Mouse (Mus musculus): ENCODE data around the gene Tbx18. TPM values are rescaled to one million over a fixed set of nuclear protein-coding genes. Genes with fewer than 3 reads are reported as not detected.

Tbx18 gene
- 12.2 and 13.5 TPM in 2 replicates for polyA plus RNA-seq (2016; fragmentation: Nextera tagmentation; extraction: Ambion mirVana)

GRCm38 (mm10) chr9:87730961-87731535, at the start of gene Tbx18:
Gene Tbx18, minus strand, starts transcription at chr9:87731260.
- H3K27me3 ChIP-seq (ENCODE audit: insufficient read depth, poor library complexity, severe bottlenecking) = peaks cover 80% of the 10 kb centered on the region
- under 1% methylated on average over 27 of the region's 27 CpGs for WGBS

GRCm38 (mm10) chr9:87773951-87774350, 42.9 kb upstream of the Tbx18 start:
- H3K4me3 ChIP-seq = no peak overlapping the region
- no peaks in the 10 kb centered on the region for H3K4me1 ChIP-seq
- WGBS = 83% methylated on average over 2 of the region's 2 CpGs
- no peaks in the 10 kb centered on the region for H3K27me3 ChIP-seq (ENCODE audit: insufficient read depth, poor library complexity, severe bottlenecking)
- H3K27ac ChIP-seq = no peak overlapping the region
- DNase-seq (ENCODE audit: low spot score) = no peak
- no peaks in the 10 kb centered on the region for H3K36me3 ChIP-seq
- H3K9me3 ChIP-seq = no peaks in the 10 kb centered on the region

More at GRCm38 (mm10) chr9:87730961-87731535, at the start of gene Tbx18:
- H3K9me3 ChIP-seq = no peaks in the 10 kb centered on the region
- H3K36me3 ChIP-seq = no peaks in the 10 kb centered on the region
- H3K4me3 ChIP-seq = peak within 1 kb of the TSS; percentile 77
- peak; percentile 95 for DNase-seq (ENCODE audit: low spot score)
- peaks cover 24% of the 10 kb centered on the region; the same call in 1 of the 2 replicates for H3K4me1 ChIP-seq
- peak within 1 kb of the TSS; percentile 91 for H3K27ac ChIP-seq

GRCm38 (mm10) chr9:87755621-87756020, 24.6 kb upstream of the Tbx18 start:
- H3K4me1 ChIP-seq = no peaks in the 10 kb centered on the region
- no peaks in the 10 kb centered on the region for H3K27me3 ChIP-seq (ENCODE audit: insufficient read depth, poor library complexity, severe bottlenecking)
- no peaks in the 10 kb centered on the region for H3K9me3 ChIP-seq
- H3K4me3 ChIP-seq = no peak overlapping the region
- no peak for DNase-seq (ENCODE audit: low spot score)
- no peaks in the 10 kb centered on the region for H3K36me3 ChIP-seq
- WGBS = 77% methylated on average over 4 of the region's 4 CpGs
- H3K27ac ChIP-seq = no peak overlapping the region

- Histone ChIP-seq H3K4me1 (peaks cover 20% of the 10 kb centered on the region), H3K27ac (no peak overlapping the region), H3K36me3 (no peaks in the 10 kb centered on the region), H3K4me3 (no peak overlapping the region), H3K9me3 (no peaks in the 10 kb centered on the region), H3K27me3 (ENCODE audit: insufficient read depth, poor library complexity, severe bottlenecking) (peaks cover 74% of the 10 kb centered on the region)
- WGBS = 71% methylated on average over 8 of the region's 8 CpGs
- DNase-seq (ENCODE audit: low spot score) = no peak
Measured at GRCm38 (mm10) chr9:87741599-87741998, 10.5 kb upstream of the Tbx18 start.

GRCm38 (mm10) chr9:87740667-87741066, 9.6 kb upstream of the Tbx18 start:
- peak overlapping the region; percentile 59 for H3K4me3 ChIP-seq
- no peaks in the 10 kb centered on the region for H3K9me3 ChIP-seq
- peak; percentile 86 for DNase-seq (ENCODE audit: low spot score)
- peaks cover 84% of the 10 kb centered on the region for H3K27me3 ChIP-seq (ENCODE audit: insufficient read depth, poor library complexity, severe bottlenecking)
- H3K4me1 ChIP-seq = peaks cover 20% of the 10 kb centered on the region
- no peak overlapping the region for H3K27ac ChIP-seq
- 1% methylated on average over 11 of the region's 11 CpGs for WGBS
- H3K36me3 ChIP-seq = no peaks in the 10 kb centered on the region

GRCm38 (mm10) chr9:87740241-87740645, 9.2 kb upstream of the Tbx18 start:
- peaks cover 20% of the 10 kb centered on the region for H3K4me1 ChIP-seq
- H3K36me3 ChIP-seq = no peaks in the 10 kb centered on the region
- DNase-seq (ENCODE audit: low spot score) = no peak
- H3K9me3 ChIP-seq = no peaks in the 10 kb centered on the region
- 2% methylated on average over 20 of the region's 20 CpGs for WGBS
- peaks cover 88% of the 10 kb centered on the region for H3K27me3 ChIP-seq (ENCODE audit: insufficient read depth, poor library complexity, severe bottlenecking)
- peak overlapping the region; percentile 47; the same call in 1 of the 2 replicates for H3K27ac ChIP-seq
- peak overlapping the region; percentile 59 for H3K4me3 ChIP-seq

- DNase-seq (ENCODE audit: low spot score) = no peak
- whole genome bisulfite sequencing = under 1% methylated on average over 41 of the region's 41 CpGs
- Histone ChIP-seq H3K27me3 (ENCODE audit: insufficient read depth, poor library complexity, severe bottlenecking) (peaks cover 91% of the 10 kb centered on the region), H3K4me1 (peaks cover 20% of the 10 kb centered on the region), H3K9me3 (no peaks in the 10 kb centered on the region), H3K4me3 (peak overlapping the region; percentile 59), H3K27ac (peak overlapping the region; percentile 47), H3K36me3 (no peaks in the 10 kb centered on the region)
Measured at GRCm38 (mm10) chr9:87739543-87740161, 8.6 kb upstream of the Tbx18 start.

GRCm38 (mm10) chr9:87738766-87739542, 7.9 kb upstream of the Tbx18 start:
- no peaks in the 10 kb centered on the region for H3K9me3 ChIP-seq
- peaks cover 97% of the 10 kb centered on the region for H3K27me3 ChIP-seq (ENCODE audit: insufficient read depth, poor library complexity, severe bottlenecking)
- H3K4me3 ChIP-seq = peak overlapping the region; percentile 59
- H3K4me1 ChIP-seq = peaks cover 20% of the 10 kb centered on the region
- under 1% methylated on average over 39 of the region's 39 CpGs for WGBS
- no peak for DNase-seq (ENCODE audit: low spot score)
- H3K36me3 ChIP-seq = no peaks in the 10 kb centered on the region
- H3K27ac ChIP-seq = peak overlapping the region; percentile 47; the same call in 1 of the 2 replicates

- Histone ChIP-seq H3K4me3 (peak overlapping the region; percentile 59; the same call in 1 of the 2 replicates), H3K4me1 (peaks cover 21% of the 10 kb centered on the region), H3K9me3 (no peaks in the 10 kb centered on the region), H3K27me3 (ENCODE audit: insufficient read depth, poor library complexity, severe bottlenecking) (peaks cover 97% of the 10 kb centered on the region), H3K36me3 (no peaks in the 10 kb centered on the region), H3K27ac (no peak overlapping the region)
- DNase-seq (ENCODE audit: low spot score) = no peak
- 1% methylated on average over 13 of the region's 13 CpGs for WGBS
Measured at GRCm38 (mm10) chr9:87738123-87738522, 7.1 kb upstream of the Tbx18 start.

- H3K27ac ChIP-seq = no peak overlapping the region
- no peaks in the 10 kb centered on the region for H3K9me3 ChIP-seq
- peaks cover 97% of the 10 kb centered on the region for H3K27me3 ChIP-seq (ENCODE audit: insufficient read depth, poor library complexity, severe bottlenecking)
- H3K36me3 ChIP-seq = no peaks in the 10 kb centered on the region
- no peak overlapping the region for H3K4me3 ChIP-seq
- WGBS = 8% methylated on average over 4 of the region's 4 CpGs
- peaks cover 29% of the 10 kb centered on the region for H3K4me1 ChIP-seq
- no peak for DNase-seq (ENCODE audit: low spot score)
Measured at GRCm38 (mm10) chr9:87737271-87737670, 6.2 kb upstream of the Tbx18 start.

- H3K27ac ChIP-seq = no peak overlapping the region
- peaks cover 90% of the 10 kb centered on the region for H3K27me3 ChIP-seq (ENCODE audit: insufficient read depth, poor library complexity, severe bottlenecking)
- 4% methylated on average over 9 of the region's 9 CpGs for WGBS
- no peaks in the 10 kb centered on the region for H3K36me3 ChIP-seq
- H3K4me3 ChIP-seq = no peak overlapping the region
- DNase-seq (ENCODE audit: low spot score) = no peak
- peaks cover 27% of the 10 kb centered on the region for H3K4me1 ChIP-seq
- no peaks in the 10 kb centered on the region for H3K9me3 ChIP-seq
Measured at GRCm38 (mm10) chr9:87735046-87735445, 4.0 kb upstream of the Tbx18 start.

GRCm38 (mm10) chr9:87734631-87735030, 3.6 kb upstream of the Tbx18 start:
- Histone ChIP-seq H3K36me3 (no peaks in the 10 kb centered on the region), H3K27me3 (ENCODE audit: insufficient read depth, poor library complexity, severe bottlenecking) (peaks cover 90% of the 10 kb centered on the region), H3K4me1 (peaks cover 27% of the 10 kb centered on the region), H3K9me3 (no peaks in the 10 kb centered on the region), H3K27ac (no peak overlapping the region), H3K4me3 (no peak overlapping the region)
- DNase-seq (ENCODE audit: low spot score) = no peak
- 4% methylated on average over 9 of the region's 9 CpGs for WGBS

- no peak overlapping the region for H3K27ac ChIP-seq
- DNase-seq (ENCODE audit: low spot score) = peak; percentile 55
- H3K36me3 ChIP-seq = no peaks in the 10 kb centered on the region
- WGBS = 3% methylated on average over 11 of the region's 11 CpGs
- peaks cover 88% of the 10 kb centered on the region for H3K27me3 ChIP-seq (ENCODE audit: insufficient read depth, poor library complexity, severe bottlenecking)
- peak overlapping the region; percentile 45 for H3K4me3 ChIP-seq
- H3K9me3 ChIP-seq = no peaks in the 10 kb centered on the region
- H3K4me1 ChIP-seq = peaks cover 24% of the 10 kb centered on the region; the same call in 1 of the 2 replicates
Measured at GRCm38 (mm10) chr9:87733732-87734131, 2.7 kb upstream of the Tbx18 start.

Measured in heart, embryonic 10.5 days (tissue).